Mouse (Mus musculus): Measurements from ENCODE around the gene Eya3. TPM values are rescaled to one million over a fixed set of nuclear protein-coding genes. Genes with fewer than 3 reads are reported as not detected.

Eya3 gene
- total and polyA plus RNA-seq, 2 experiments from 2014 or later = 5.1 to 25.8 TPM

DNA sequence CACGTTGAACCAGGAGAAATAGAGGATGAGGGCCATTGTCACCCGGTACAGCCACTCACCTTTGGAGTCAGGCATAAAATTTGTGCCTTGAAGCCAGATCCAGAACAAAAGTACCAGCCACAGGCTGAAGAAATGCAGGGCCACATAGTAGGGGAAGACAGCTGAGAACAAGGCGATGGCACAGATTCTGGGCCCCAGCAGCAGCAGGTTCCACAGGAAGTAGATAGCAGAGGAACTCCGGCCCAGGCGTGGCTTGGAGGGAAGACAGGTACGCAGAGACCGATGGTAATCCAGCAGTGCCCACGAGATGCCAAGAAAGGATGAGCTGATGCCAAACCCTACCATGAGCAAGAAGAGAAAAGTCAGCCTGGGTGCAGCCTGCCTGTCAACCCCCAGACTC is 89.4 kb downstream of the Eya3 start:
- H3K27me3 ChIP-seq (ENCODE audit: insufficient read depth, low read length) = no peaks in the 10 kb centered on the region
- H3K4me2 ChIP-seq (ENCODE audit: low read depth, low read length, poor library complexity, severe bottlenecking) = no peak overlapping the region
- H3K4me1 ChIP-seq (ENCODE audit: insufficient read depth, low read length) = no peaks in the 10 kb centered on the region
- H3K27ac ChIP-seq (ENCODE audit: low read depth, low read length) = no peak overlapping the region
- WGBS = 92% methylated on average over 8 of the region's 8 CpGs
- DNase-seq (ENCODE audit: low spot score) (no peak), ATAC-seq (ENCODE audit: low FRiP score) (no peak)
- H3K9ac ChIP-seq (replicated peaks; ENCODE audit: low read length, poor library complexity, severe bottlenecking) = no peak overlapping the region
- no peaks in the 10 kb centered on the region for H3K9me3 ChIP-seq (ENCODE audit: low read length)
- TF ChIP-seq CTCF (IDR thresholded peaks at IDR 0.05) = no peak
- H3K36me3 ChIP-seq (ENCODE audit: insufficient read depth, low read length) = peaks cover 14% of the 10 kb centered on the region; the same call in 1 of the 2 replicates
- no peak overlapping the region for H3K4me3 ChIP-seq (ENCODE audit: low read depth, low read length)

DNA sequence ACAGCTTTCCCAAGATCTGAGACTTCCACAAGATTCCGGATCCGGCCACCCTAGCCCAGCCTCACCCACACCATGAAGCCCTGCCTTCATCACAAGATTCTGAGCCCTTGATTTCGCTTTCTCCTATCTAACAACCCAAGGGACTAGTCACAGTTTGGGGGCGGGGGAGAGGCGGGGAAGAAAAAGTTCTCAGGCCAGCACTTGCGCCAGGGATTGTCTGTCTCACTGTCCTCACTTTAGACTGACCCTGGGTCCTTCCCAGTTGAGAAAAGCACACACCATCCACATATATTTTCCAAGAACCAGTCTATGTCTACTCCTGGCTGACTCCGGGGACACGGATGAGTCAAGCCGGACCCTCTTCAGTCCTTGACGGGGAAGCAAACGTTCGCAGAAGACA is 92.8 kb downstream of the Eya3 start:
- Histone ChIP-seq H3K9me3 (ENCODE audit: low read length) (no peaks in the 10 kb centered on the region), H3K36me3 (ENCODE audit: insufficient read depth, low read length) (peaks cover 11% of the 10 kb centered on the region; the same call in 1 of the 2 replicates), H3K27ac (ENCODE audit: low read depth, low read length) (peak overlapping the region; percentile 68; the same call in 1 of the 2 replicates), H3K4me3 (ENCODE audit: low read depth, low read length) (peak overlapping the region; percentile 60), H3K4me2 (ENCODE audit: low read depth, low read length, poor library complexity, severe bottlenecking) (peak overlapping the region; percentile 72), H3K27me3 (ENCODE audit: insufficient read depth, low read length) (no peaks in the 10 kb centered on the region), H3K4me1 (ENCODE audit: insufficient read depth, low read length) (no peaks in the 10 kb centered on the region), H3K9ac (replicated peaks; ENCODE audit: low read length, poor library complexity, severe bottlenecking) (peak overlapping the region; percentile 77)
- DNase-seq (ENCODE audit: low spot score) (no peak), ATAC-seq (ENCODE audit: low FRiP score) (no peak)
- no peak for TF ChIP-seq CTCF (IDR thresholded peaks at IDR 0.05)
- 51% methylated on average over 12 of the region's 12 CpGs for WGBS

DNA sequence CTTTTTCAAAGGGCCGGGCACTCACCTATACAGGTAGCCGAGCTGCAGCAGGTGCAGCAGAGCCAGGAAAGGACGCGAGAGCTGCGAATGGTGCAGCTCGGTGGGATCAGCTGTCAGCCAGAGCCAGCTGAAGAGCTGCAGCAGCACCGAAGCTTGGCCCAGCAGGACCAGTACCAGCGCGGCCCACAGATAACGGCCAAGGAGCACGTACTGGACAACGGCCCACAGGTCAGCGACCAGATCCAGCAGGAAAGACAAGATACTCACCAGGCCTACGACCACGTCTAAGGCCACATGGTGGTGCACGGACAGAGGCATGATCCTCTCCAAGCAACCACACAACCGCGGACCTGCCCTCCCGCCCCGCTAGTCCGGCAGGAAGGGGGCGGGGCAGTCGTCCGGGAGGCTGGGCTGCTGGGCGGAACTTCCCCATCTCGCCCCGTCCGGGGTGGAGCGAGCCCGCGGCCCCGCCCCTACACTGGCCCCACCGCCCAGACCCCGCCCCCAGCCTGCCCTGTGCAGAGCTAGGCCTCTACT is 93.4 kb downstream of the Eya3 start, which contains the start of gene Xkr8:
Xkr8 (minus strand) TSS at position 399 of the 537 bp plus-strand sequence.
- peak within 1 kb of the TSS; percentile 68 for H3K27ac ChIP-seq (ENCODE audit: low read depth, low read length)

DNA sequence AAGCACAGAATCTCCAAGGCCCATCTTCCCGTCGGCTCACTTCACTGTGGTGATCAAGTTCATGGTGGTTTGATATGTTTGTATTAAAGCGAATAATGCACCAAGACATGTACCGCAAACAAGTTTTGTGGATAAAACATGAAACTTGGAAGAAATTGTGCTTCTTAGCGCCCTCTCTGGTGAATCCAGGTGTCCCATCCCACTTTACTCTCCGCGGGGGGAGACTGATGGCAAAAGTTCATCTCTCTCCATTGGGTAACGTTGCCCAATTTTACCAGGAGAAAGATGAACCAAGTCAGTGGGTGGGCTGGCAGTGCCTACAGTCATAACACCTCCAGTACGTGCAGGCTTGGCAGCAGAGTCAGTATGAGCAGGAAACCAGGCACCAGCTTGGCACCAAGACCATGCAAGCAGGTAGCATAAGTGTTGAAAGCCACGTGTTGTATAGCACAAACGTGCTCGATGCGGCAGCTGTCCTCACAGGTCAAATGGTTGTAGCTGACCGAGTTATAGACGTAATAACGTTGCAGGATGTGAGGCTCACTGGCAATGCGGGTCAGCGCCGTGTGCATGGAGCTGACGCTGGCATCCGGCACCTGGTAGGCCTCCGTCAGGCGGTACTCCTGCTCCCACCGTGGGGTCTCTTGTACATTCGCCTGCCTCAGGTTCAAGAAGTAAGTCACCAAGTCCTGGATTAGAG is 94.4 kb downstream of the Eya3 start:
- Histone ChIP-seq H3K4me3 (ENCODE audit: low read depth, low read length) (no peak overlapping the region), H3K9me3 (ENCODE audit: low read length) (no peaks in the 10 kb centered on the region), H3K36me3 (ENCODE audit: insufficient read depth, low read length) (no peaks in the 10 kb centered on the region), H3K27ac (ENCODE audit: low read depth, low read length) (no peak overlapping the region), H3K9ac (replicated peaks; ENCODE audit: low read length, poor library complexity, severe bottlenecking) (no peak overlapping the region), H3K27me3 (ENCODE audit: insufficient read depth, low read length) (no peaks in the 10 kb centered on the region), H3K4me2 (ENCODE audit: low read depth, low read length, poor library complexity, severe bottlenecking) (no peak overlapping the region), H3K4me1 (ENCODE audit: insufficient read depth, low read length) (no peaks in the 10 kb centered on the region)
- no peak for ATAC-seq (ENCODE audit: low FRiP score)
- peak; percentile 41 for TF ChIP-seq CTCF (IDR thresholded peaks at IDR 0.05)
- 94% methylated on average over 25 of the region's 25 CpGs for WGBS
- DNase-seq (ENCODE audit: low spot score) = no peak

More for the DNA sequence above, 93.4 kb downstream of the Eya3 start, which contains the start of gene Xkr8:
- TF ChIP-seq CTCF (IDR thresholded peaks at IDR 0.05) = peak; percentile 25
- WGBS = 3% methylated on average over 27 of the region's 34 CpGs
- Histone ChIP-seq H3K4me3 (ENCODE audit: low read depth, low read length) (peak within 1 kb of the TSS; percentile 60), H3K9ac (replicated peaks; ENCODE audit: low read length, poor library complexity, severe bottlenecking) (peak within 1 kb of the TSS; percentile 77), H3K36me3 (ENCODE audit: insufficient read depth, low read length) (peaks cover 10% of the 10 kb centered on the region; the same call in 1 of the 2 replicates), H3K27me3 (ENCODE audit: insufficient read depth, low read length) (no peaks in the 10 kb centered on the region), H3K9me3 (ENCODE audit: low read length) (no peaks in the 10 kb centered on the region), H3K4me2 (ENCODE audit: low read depth, low read length, poor library complexity, severe bottlenecking) (peak within 1 kb of the TSS; percentile 72), H3K4me1 (ENCODE audit: insufficient read depth, low read length) (no peaks in the 10 kb centered on the region)
- DNase-seq (ENCODE audit: low spot score) (peak; percentile 83), ATAC-seq (ENCODE audit: low FRiP score) (peak; percentile 90)

DNA sequence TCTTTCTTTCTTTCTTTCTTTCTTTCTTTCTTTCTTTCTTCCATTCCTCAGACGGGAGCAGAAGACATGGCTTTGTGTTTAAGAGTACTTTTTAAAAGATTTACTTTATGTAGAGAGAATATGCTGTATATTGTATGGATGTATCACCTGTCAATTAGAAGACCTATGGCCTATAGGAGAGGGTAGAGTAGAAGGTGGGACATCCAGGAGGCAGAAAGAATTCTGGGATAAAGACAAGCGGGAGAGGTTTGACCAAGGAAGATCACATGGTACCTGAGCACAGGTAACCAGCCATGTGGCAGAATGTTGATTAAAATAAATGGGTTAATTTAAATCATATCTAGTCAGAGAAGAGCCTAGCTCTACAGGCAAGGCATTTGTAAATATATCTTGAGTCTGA is 96.0 kb downstream of the Eya3 start:
- no peak for ATAC-seq (ENCODE audit: low FRiP score)
- Histone ChIP-seq H3K27me3 (ENCODE audit: insufficient read depth, low read length) (no peaks in the 10 kb centered on the region), H3K9ac (replicated peaks; ENCODE audit: low read length, poor library complexity, severe bottlenecking) (no peak overlapping the region), H3K4me2 (ENCODE audit: low read depth, low read length, poor library complexity, severe bottlenecking) (no peak overlapping the region), H3K4me3 (ENCODE audit: low read depth, low read length) (no peak overlapping the region), H3K36me3 (ENCODE audit: insufficient read depth, low read length) (no peaks in the 10 kb centered on the region), H3K9me3 (ENCODE audit: low read length) (no peaks in the 10 kb centered on the region), H3K4me1 (ENCODE audit: insufficient read depth, low read length) (no peaks in the 10 kb centered on the region), H3K27ac (ENCODE audit: low read depth, low read length) (no peak overlapping the region)
- WGBS = 92% methylated on average over 2 of the region's 2 CpGs
- DNase-seq (ENCODE audit: low spot score) = no peak
- TF ChIP-seq CTCF (IDR thresholded peaks at IDR 0.05) = no peak

DNA sequence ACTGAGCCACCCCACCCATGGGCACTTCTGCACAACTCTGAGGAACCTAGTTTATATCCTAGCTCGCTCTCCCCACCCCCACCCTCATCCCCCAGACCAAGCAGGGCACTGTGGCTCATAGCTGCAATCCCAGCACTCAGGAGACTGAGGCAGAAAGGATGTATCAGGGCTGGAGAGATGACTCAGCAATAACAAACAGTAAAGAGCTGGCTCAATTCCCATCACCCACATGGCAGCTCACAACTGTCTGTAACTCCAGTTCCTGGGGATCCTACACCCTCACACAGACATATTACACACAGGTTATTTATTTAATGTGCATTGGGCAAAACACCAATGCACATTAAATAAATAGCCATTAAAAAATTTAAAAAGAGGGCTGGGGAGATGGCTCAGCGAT is 96.6 kb downstream of the Eya3 start:
- Histone ChIP-seq H3K4me3 (ENCODE audit: low read depth, low read length) (no peak overlapping the region), H3K9me3 (ENCODE audit: low read length) (no peaks in the 10 kb centered on the region), H3K4me2 (ENCODE audit: low read depth, low read length, poor library complexity, severe bottlenecking) (no peak overlapping the region), H3K27ac (ENCODE audit: low read depth, low read length) (no peak overlapping the region), H3K4me1 (ENCODE audit: insufficient read depth, low read length) (no peaks in the 10 kb centered on the region), H3K27me3 (ENCODE audit: insufficient read depth, low read length) (no peaks in the 10 kb centered on the region), H3K36me3 (ENCODE audit: insufficient read depth, low read length) (no peaks in the 10 kb centered on the region), H3K9ac (replicated peaks; ENCODE audit: low read length, poor library complexity, severe bottlenecking) (no peak overlapping the region)
- WGBS = 69% methylated on average over 2 of the region's 2 CpGs
- no peak for TF ChIP-seq CTCF (IDR thresholded peaks at IDR 0.05)
- ATAC-seq (ENCODE audit: low FRiP score) (no peak), DNase-seq (ENCODE audit: low spot score) (no peak)
